Mouse (Mus musculus): ENCODE measurements around the gene Xpo6.
A peak's percentile ranks its signal among the peaks of the same experiment; 100 is the strongest.

The Xpo6 gene

GRCm38 (mm10) chr7:126080949-126081654 lies 119.2 kb downstream of the Xpo6 start:
- DNase-seq (ENCODE audit: low spot score in 2 of 2) = no peak

- no peak for DNase-seq (ENCODE audit: low spot score in 2 of 2)
These were observed 123.4 kb downstream of the Xpo6 start for GRCm38 (mm10) chr7:126076935-126077334.

DNA sequence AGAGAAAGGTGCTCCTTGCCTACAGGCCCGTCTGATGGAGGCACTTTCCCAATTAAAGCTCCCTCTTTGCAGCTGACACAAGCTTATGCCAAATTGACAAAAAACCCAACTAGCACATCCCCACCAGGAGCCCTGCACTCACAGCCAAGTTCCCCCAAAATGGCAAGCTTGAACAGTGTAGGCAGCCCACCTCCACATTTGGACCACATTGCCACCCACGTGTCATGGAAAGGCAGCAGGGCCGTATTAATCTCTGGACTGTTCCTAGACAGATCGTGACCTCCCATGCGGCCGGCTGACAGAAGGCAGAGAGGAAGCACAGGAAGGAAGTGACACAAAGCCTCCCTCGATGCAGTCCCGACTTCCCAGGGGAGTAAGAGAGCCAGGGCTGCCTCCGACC lies 125.2 kb downstream of the Xpo6 start:
- DNase-seq (ENCODE audit: low spot score in 2 of 2) = no peak

GRCm38 (mm10) chr7:126070321-126070720 lies 130.0 kb downstream of the Xpo6 start:
- no peak for DNase-seq (ENCODE audit: low spot score in 2 of 2)

DNA sequence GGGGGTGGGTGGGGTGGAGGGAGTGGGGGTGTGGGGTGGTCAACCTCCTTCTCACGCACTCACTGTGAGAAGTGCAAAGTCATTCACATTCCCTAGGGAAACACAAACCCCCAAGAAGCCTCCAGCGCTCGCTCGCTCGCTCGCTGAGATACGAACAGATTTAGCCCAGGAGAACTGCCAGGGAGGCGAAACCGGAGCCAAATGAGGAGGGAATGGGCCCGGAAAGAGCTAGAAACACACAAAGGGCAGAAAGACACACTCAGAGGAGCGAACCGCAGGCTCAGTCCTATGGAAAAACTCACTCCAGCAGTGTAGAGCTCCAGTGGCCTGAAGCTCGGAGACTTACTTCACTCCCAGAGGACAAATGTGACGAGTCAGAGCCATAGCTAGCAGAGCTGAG lies 133.5 kb downstream of the Xpo6 start:
- DNase-seq (ENCODE audit: low spot score in 2 of 2) = peak in 1 of 2 experiments; percentile 36

- DNase-seq (ENCODE audit: low spot score in 2 of 2) = no peak
These were observed 134.9 kb downstream of the Xpo6 start for GRCm38 (mm10) chr7:126065243-126065876.

DNA sequence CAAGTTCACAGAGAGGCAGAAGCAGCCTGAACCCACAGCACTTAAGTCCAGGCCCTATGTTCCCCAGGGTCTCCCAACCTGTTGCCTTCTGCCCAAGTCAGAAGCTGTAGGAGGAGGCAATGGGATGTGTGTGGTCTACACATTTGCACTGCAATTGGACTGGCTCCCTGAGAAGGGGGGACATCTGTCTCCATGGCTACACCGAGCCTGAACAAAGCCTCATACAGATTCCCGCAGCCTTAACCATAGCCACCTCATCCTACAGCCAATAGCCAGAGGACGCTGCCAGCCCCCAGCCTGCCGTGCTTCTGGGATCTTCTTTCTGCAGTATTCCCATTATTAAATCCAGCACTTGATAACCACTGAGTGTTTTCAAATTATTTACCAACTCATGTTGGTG lies 138.1 kb downstream of the Xpo6 start:
- DNase-seq (ENCODE audit: low spot score in 2 of 2) = no peak

- no peak for DNase-seq (ENCODE audit: low spot score in 2 of 2)
These were observed 141.4 kb downstream of the Xpo6 start for GRCm38 (mm10) chr7:126058918-126059317.

GRCm38 (mm10) chr7:126057332-126057914 lies 142.9 kb downstream of the Xpo6 start:
- no peak for DNase-seq (ENCODE audit: low spot score in 2 of 2)

DNA sequence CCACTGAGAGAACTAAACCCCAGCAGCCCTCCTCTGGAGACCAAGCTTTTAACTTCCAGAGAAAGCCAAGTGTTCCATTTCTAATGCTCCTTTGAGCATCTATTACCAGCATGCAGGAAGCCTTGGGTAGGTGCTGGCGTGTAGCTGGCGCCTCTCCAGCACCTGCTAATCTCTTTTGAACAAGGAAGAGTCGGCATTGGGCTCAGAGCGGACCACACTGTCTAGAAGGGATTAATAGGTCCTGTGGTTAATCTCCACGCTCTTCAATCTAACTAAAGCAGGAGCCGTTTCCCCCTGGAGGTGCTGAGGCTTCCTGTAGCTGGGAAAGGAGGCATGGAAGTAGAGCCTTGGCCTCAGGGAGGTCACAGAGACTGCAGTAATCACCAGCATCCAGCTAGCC lies 145.7 kb downstream of the Xpo6 start:
- DNase-seq (ENCODE audit: low spot score in 2 of 2) = no peak

- DNase-seq (ENCODE audit: low spot score in 2 of 2) = no peak
These were observed 146.7 kb downstream of the Xpo6 start for GRCm38 (mm10) chr7:126053618-126054017.

- no peak for DNase-seq (ENCODE audit: low spot score in 2 of 2)
These were observed 148.4 kb downstream of the Xpo6 start for GRCm38 (mm10) chr7:126051910-126052309.
